Mouse (Mus musculus) stomach, postnatal 0 days (tissue): ENCODE measurements around the gene Nfib. TPM values are rescaled to one million over a fixed set of nuclear protein-coding genes. Genes with fewer than 3 reads are reported as not detected.

ENCODE experiments used
- ATAC-seq: fragments of 200-750 bp; cut with Nextera tagmentation; 2 replicates; pipeline ENCODE4 v1.8.0; 2017; ENCODE audit not compliant: low FRiP score, low TSS enrichment
- DNase-seq: peaks from one replicate; pipeline ENCODE4 v3.0.0-alpha.2; 2016; ENCODE audit warnings: low spot score
- H3K27ac ChIP-seq: fragments of 300-500 bp; sonication (generic); replicated peaks from 2 replicates; pipeline ENCODE4 v1.5.1; 2014; ENCODE audit warnings: mild to moderate bottlenecking, control low read depth
- H3K27me3 ChIP-seq: fragments of 300-500 bp; sonication (generic); 2 replicates; pipeline ENCODE4 v1.6.1; 2014; ENCODE audit warnings: low read length; ENCODE audit not compliant: control insufficient read depth, insufficient read depth
- H3K36me3 ChIP-seq: fragments of 300-500 bp; sonication (generic); 2 replicates; pipeline ENCODE4 v1.6.1; 2014; ENCODE audit warnings: low read length, mixed read lengths; ENCODE audit not compliant: control insufficient read depth, insufficient read depth
- H3K4me1 ChIP-seq: fragments of 300-500 bp; sonication (generic); replicated peaks from 2 replicates; pipeline ENCODE4 v1.6.1; 2014; ENCODE audit warnings: antibody characterized with exemption; ENCODE audit not compliant: control insufficient read depth, insufficient read depth
- H3K4me2 ChIP-seq: fragments of 300-500 bp; sonication (generic); replicated peaks from 2 replicates; pipeline ENCODE4 v1.6.1; 2014; ENCODE audit warnings: low read depth, mild to moderate bottlenecking, control low read depth, moderate library complexity
- H3K4me3 ChIP-seq: fragments of 300-500 bp; sonication (generic); 2 replicates; pipeline ENCODE4 v1.5.1; 2014; ENCODE audit warnings: low read depth, low read length, control low read depth
- H3K9ac ChIP-seq: fragments of 300-500 bp; sonication (generic); 2 replicates; pipeline ENCODE4 v1.6.1; 2014; ENCODE audit warnings: mild to moderate bottlenecking, low read length, control low read depth, mixed read lengths
- H3K9me3 ChIP-seq: fragments of 300-500 bp; sonication (generic); 2 replicates; pipeline ENCODE4 v1.6.1; 2016; ENCODE audit warnings: low read length; ENCODE audit not compliant: control insufficient read depth
- CTCF ChIP-seq: IDR thresholded peaks from 2 replicates; pipeline ENCODE4 v1.5.1; 2016; ENCODE audit warnings: antibody characterized with exemption, low read depth, mild to moderate bottlenecking, moderate library complexity
- EP300 ChIP-seq: optimal IDR thresholded peaks from 2 replicates; pipeline ENCODE3; 2016; ENCODE audit warnings: antibody characterized with exemption
- WGBS: fragments of 180-500 bp; shearing (Covaris S2); extraction: QIAGEN DNeasy Blood & Tissue Kit; methylation state at CpG from one replicate; pipeline ENCODE4 v1.1.7; 2014; 5-methylcytosine and 5-hydroxymethylcytosine counted together
- polyA plus RNA-seq: library from polyadenylated mRNA; unstranded; fragments of >200 nt; fragmentation: Nextera tagmentation; extraction: Ambion mirVana; gene quantifications from 2 replicates; pipeline ENCODE4 v1.2.1, GENCODE M21; 2015

Nfib gene
- polyA plus RNA-seq, 1 experiment from 2014 or later = 19.9 TPM

GRCm38 (mm10) chr4:82635118-82635517, 70.4 kb downstream of the Nfib start:
- no peaks in the 10 kb centered on the region for H3K9me3 ChIP-seq
- no peaks in the 10 kb centered on the region for H3K27me3 ChIP-seq
- H3K4me2 ChIP-seq = no peak overlapping the region
- H3K4me3 ChIP-seq = no peak overlapping the region
- no peaks in the 10 kb centered on the region for H3K4me1 ChIP-seq
- TF ChIP-seq CTCF (no peak), EP300 (no peak)
- no peak overlapping the region for H3K27ac ChIP-seq
- H3K9ac ChIP-seq = no peak overlapping the region
- ATAC-seq (no peak), DNase-seq (no peak)
- no peaks in the 10 kb centered on the region for H3K36me3 ChIP-seq
- WGBS = 88% methylated on average over 11 of the region's 11 CpGs

- 58% methylated on average over 7 of the region's 7 CpGs for WGBS
- ATAC-seq = peak; percentile 29; the same call in 1 of the 2 replicates
- DNase-seq = no peak
- Histone ChIP-seq H3K4me3 (no peak overlapping the region), H3K9ac (no peak overlapping the region), H3K27ac (no peak overlapping the region), H3K9me3 (no peaks in the 10 kb centered on the region), H3K36me3 (no peaks in the 10 kb centered on the region), H3K4me1 (no peaks in the 10 kb centered on the region), H3K4me2 (no peak overlapping the region), H3K27me3 (no peaks in the 10 kb centered on the region)
- TF ChIP-seq EP300 (no peak), CTCF (no peak)
These were observed 71.2 kb downstream of the Nfib start for GRCm38 (mm10) chr4:82634365-82634764.

GRCm38 (mm10) chr4:82624285-82625045, 81.1 kb downstream of the Nfib start:
- Histone ChIP-seq H3K27ac (no peak overlapping the region), H3K36me3 (no peaks in the 10 kb centered on the region), H3K9ac (no peak overlapping the region), H3K9me3 (no peaks in the 10 kb centered on the region), H3K27me3 (no peaks in the 10 kb centered on the region), H3K4me1 (no peaks in the 10 kb centered on the region), H3K4me3 (no peak overlapping the region), H3K4me2 (no peak overlapping the region)
- 75% methylated on average over 8 of the region's 8 CpGs for WGBS
- DNase-seq (no peak), ATAC-seq (no peak)
- TF ChIP-seq CTCF = no peak
- no peak for TF ChIP-seq EP300

- ATAC-seq = no peak
- H3K36me3 ChIP-seq = no peaks in the 10 kb centered on the region
- H3K4me3 ChIP-seq = no peak overlapping the region
- H3K27ac ChIP-seq = no peak overlapping the region
- 79% methylated on average over 4 of the region's 4 CpGs for WGBS
- no peak for DNase-seq
- H3K4me2 ChIP-seq = no peak overlapping the region
- no peaks in the 10 kb centered on the region for H3K9me3 ChIP-seq
- H3K27me3 ChIP-seq = no peaks in the 10 kb centered on the region
- TF ChIP-seq EP300 (no peak), CTCF (no peak)
- H3K9ac ChIP-seq = no peak overlapping the region
- H3K4me1 ChIP-seq = no peaks in the 10 kb centered on the region
These were observed 81.7 kb downstream of the Nfib start for GRCm38 (mm10) chr4:82623835-82624234.

- no peak for TF ChIP-seq EP300
- TF ChIP-seq CTCF = no peak
- Histone ChIP-seq H3K9ac (no peak overlapping the region), H3K4me3 (no peak overlapping the region), H3K27ac (no peak overlapping the region), H3K27me3 (no peaks in the 10 kb centered on the region), H3K9me3 (no peaks in the 10 kb centered on the region), H3K4me2 (no peak overlapping the region), H3K4me1 (no peaks in the 10 kb centered on the region), H3K36me3 (no peaks in the 10 kb centered on the region)
- no peak for DNase-seq
- 84% methylated on average over 12 of the region's 12 CpGs for WGBS
- no peak for ATAC-seq
These were observed 82.4 kb downstream of the Nfib start for GRCm38 (mm10) chr4:82623081-82623538.

GRCm38 (mm10) chr4:82622321-82622836, 83.2 kb downstream of the Nfib start:
- Histone ChIP-seq H3K4me1 (no peaks in the 10 kb centered on the region), H3K27me3 (no peaks in the 10 kb centered on the region), H3K9ac (no peak overlapping the region), H3K27ac (no peak overlapping the region), H3K4me3 (no peak overlapping the region), H3K9me3 (no peaks in the 10 kb centered on the region), H3K36me3 (no peaks in the 10 kb centered on the region), H3K4me2 (0 out of 2 replicates have a peak overlapping the region, but pooled peaks have one; percentile 3)
- ATAC-seq = no peak
- no peak for TF ChIP-seq CTCF
- no peak for TF ChIP-seq EP300
- WGBS = 7% methylated on average over 3 of the region's 3 CpGs
- DNase-seq = no peak
